Mouse (Mus musculus) kidney, embryonic 14.5 days (tissue): ENCODE data around the gene Rhd. TPM values are rescaled to one million over a fixed set of nuclear protein-coding genes. Genes with fewer than 3 reads are reported as not detected.

Experiments
- ATAC-seq: fragments of 200-750 bp; cut with Nextera tagmentation; 2 replicates; pipeline ENCODE4 v1.8.0; 2017; ENCODE audit warnings: moderate number of reproducible peaks, mild to moderate bottlenecking, moderate TSS enrichment, moderate library complexity; ENCODE audit not compliant: low FRiP score, low TSS enrichment
- H3K27ac ChIP-seq: fragments of 300-500 bp; sonication (generic); 2 replicates; pipeline ENCODE4 v1.5.1; 2014; ENCODE audit warnings: low read depth, mild to moderate bottlenecking, low read length, moderate library complexity, mixed read lengths
- H3K27me3 ChIP-seq: fragments of 300-500 bp; sonication (generic); 2 replicates; pipeline ENCODE4 v1.6.1; 2014; ENCODE audit warnings: mild to moderate bottlenecking, low read length; ENCODE audit not compliant: control insufficient read depth, insufficient read depth
- H3K36me3 ChIP-seq: fragments of 300-500 bp; sonication (generic); 2 replicates; pipeline ENCODE4 v1.6.1; 2014; ENCODE audit warnings: low read length, mixed read lengths; ENCODE audit not compliant: control insufficient read depth, insufficient read depth
- H3K4me1 ChIP-seq: fragments of 300-500 bp; sonication (generic); 2 replicates; pipeline ENCODE4 v1.6.1; 2014; ENCODE audit warnings: low read length, mixed read lengths; ENCODE audit not compliant: control insufficient read depth, insufficient read depth
- H3K4me2 ChIP-seq: fragments of 300-500 bp; sonication (generic); replicated peaks from 2 replicates; pipeline ENCODE4 v1.6.1; 2014; ENCODE audit warnings: low read depth, mild to moderate bottlenecking, low read length
- H3K4me3 ChIP-seq: fragments of 300-500 bp; sonication (generic); 2 replicates; pipeline ENCODE4 v1.5.1; 2014; ENCODE audit warnings: mild to moderate bottlenecking, low read length
- H3K9ac ChIP-seq: fragments of 300-500 bp; sonication (generic); 2 replicates; pipeline ENCODE4 v1.6.1; 2014; ENCODE audit warnings: low read depth, mild to moderate bottlenecking, low read length, moderate library complexity
- H3K9me3 ChIP-seq: fragments of 300-500 bp; sonication (generic); 2 replicates; pipeline ENCODE4 v1.6.1; 2016; ENCODE audit warnings: low read length; ENCODE audit not compliant: control insufficient read depth
- WGBS: fragments of 180-500 bp; shearing (Covaris S2); extraction: QIAGEN DNeasy Blood & Tissue Kit; methylation state at CpG from one replicate; pipeline ENCODE4 v1.1.7; 2014; 5-methylcytosine and 5-hydroxymethylcytosine counted together
- polyA plus RNA-seq: library from polyadenylated mRNA; unstranded; fragments of >200 nt; fragmentation: Nextera tagmentation; extraction: Ambion mirVana; gene quantifications from 2 replicates; pipeline ENCODE4 v1.2.1, GENCODE M21; 2014

Rhd gene
- polyA plus RNA-seq, 1 experiment from 2014 or later, result 1.1 TPM

- peaks cover 10% of the 10 kb centered on the region for H3K27me3 ChIP-seq
- H3K36me3 ChIP-seq, result no peaks in the 10 kb centered on the region
- WGBS, result 91% methylated on average over 5 of the region's 5 CpGs
- no peak overlapping the region for H3K4me3 ChIP-seq
- ATAC-seq, result no peak
- H3K4me2 ChIP-seq, result no peak overlapping the region
- peaks cover 12% of the 10 kb centered on the region for H3K4me1 ChIP-seq
- no peak overlapping the region for H3K27ac ChIP-seq
- no peaks in the 10 kb centered on the region for H3K9me3 ChIP-seq
- H3K9ac ChIP-seq, result no peak overlapping the region
These were observed 1.5 kb downstream of the Rhd start for GRCm38 (mm10) chr4:134865789-134866188.

GRCm38 (mm10) chr4:134867213-134867612 is 2.9 kb downstream of the Rhd start:
- no peak for ATAC-seq
- Histone ChIP-seq H3K4me2 (no peak overlapping the region), H3K36me3 (no peaks in the 10 kb centered on the region), H3K4me3 (no peak overlapping the region), H3K27ac (no peak overlapping the region), H3K9ac (no peak overlapping the region), H3K27me3 (peaks cover 10% of the 10 kb centered on the region), H3K4me1 (peaks cover 9% of the 10 kb centered on the region), H3K9me3 (no peaks in the 10 kb centered on the region)
- WGBS, result 85% methylated on average over 8 of the region's 8 CpGs

DNA sequence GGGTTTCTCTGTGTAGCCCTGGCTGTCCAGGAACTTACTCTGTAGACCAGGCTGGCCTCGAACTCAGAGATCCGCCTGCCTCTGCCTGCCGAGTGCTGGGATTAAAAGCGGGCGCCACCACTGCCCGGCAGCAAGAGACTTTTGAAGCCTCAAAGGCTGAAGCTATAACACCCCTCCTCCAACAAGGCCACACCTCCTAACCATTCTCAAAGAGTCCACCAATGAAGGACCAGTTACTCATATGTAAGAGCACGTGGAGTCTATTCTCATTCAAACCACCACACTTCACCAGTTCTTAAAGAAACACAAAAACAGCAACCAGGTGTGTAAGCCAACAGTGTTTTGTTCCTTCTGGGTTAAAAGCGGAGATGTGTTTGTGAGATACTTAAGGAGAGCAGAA is 3.3 kb downstream of the Rhd start:
- no peak for ATAC-seq
- no peak overlapping the region for H3K27ac ChIP-seq
- peaks cover 10% of the 10 kb centered on the region for H3K27me3 ChIP-seq
- H3K4me1 ChIP-seq, result peaks cover 9% of the 10 kb centered on the region
- H3K4me2 ChIP-seq, result no peak overlapping the region
- no peak overlapping the region for H3K9ac ChIP-seq
- H3K4me3 ChIP-seq, result no peak overlapping the region
- 90% methylated on average over 8 of the region's 8 CpGs for WGBS
- no peaks in the 10 kb centered on the region for H3K9me3 ChIP-seq
- H3K36me3 ChIP-seq, result no peaks in the 10 kb centered on the region

- H3K9me3 ChIP-seq, result no peaks in the 10 kb centered on the region
- no peak overlapping the region for H3K4me2 ChIP-seq
- no peak overlapping the region for H3K9ac ChIP-seq
- peaks cover 10% of the 10 kb centered on the region for H3K27me3 ChIP-seq
- H3K27ac ChIP-seq, result no peak overlapping the region
- H3K36me3 ChIP-seq, result no peaks in the 10 kb centered on the region
- H3K4me1 ChIP-seq, result peaks cover 9% of the 10 kb centered on the region
- no peak overlapping the region for H3K4me3 ChIP-seq
- 86% methylated on average over 10 of the region's 10 CpGs for whole genome bisulfite sequencing
- no peak for ATAC-seq
These were observed 3.7 kb downstream of the Rhd start for GRCm38 (mm10) chr4:134868065-134868464.

DNA sequence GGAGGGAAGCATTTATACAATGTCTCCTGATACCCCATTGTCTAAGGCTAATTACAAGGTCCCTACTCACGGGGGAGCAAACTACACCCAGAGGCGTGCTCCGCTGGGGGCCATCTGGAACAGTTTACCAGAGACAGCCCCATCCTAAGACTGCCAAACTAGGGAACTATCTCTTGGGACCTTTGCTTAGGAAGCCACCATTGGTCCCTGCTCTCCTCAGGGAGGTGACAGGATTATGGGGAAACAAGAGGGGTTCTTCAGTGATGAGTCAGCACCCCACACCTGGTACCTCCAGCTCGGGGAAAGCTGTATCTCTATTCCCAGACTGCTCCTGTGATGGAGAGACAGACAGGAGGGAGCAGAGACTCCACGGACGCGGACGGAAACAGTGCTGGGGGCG is 4.2 kb downstream of the Rhd start:
- ATAC-seq, result no peak
- Histone ChIP-seq H3K9me3 (no peaks in the 10 kb centered on the region), H3K4me1 (peaks cover 9% of the 10 kb centered on the region), H3K4me2 (no peak overlapping the region), H3K27ac (no peak overlapping the region), H3K27me3 (peaks cover 10% of the 10 kb centered on the region), H3K4me3 (no peak overlapping the region), H3K36me3 (no peaks in the 10 kb centered on the region), H3K9ac (no peak overlapping the region)
- WGBS, result 22% methylated on average over 9 of the region's 9 CpGs

GRCm38 (mm10) chr4:134869068-134869730 is 4.9 kb downstream of the Rhd start:
- 11% methylated on average over 16 of the region's 16 CpGs for WGBS
- H3K27ac ChIP-seq, result no peak overlapping the region
- peaks cover 9% of the 10 kb centered on the region for H3K4me1 ChIP-seq
- peak; percentile 49; the same call in 1 of the 2 replicates for ATAC-seq
- peaks cover 10% of the 10 kb centered on the region for H3K27me3 ChIP-seq
- peak overlapping the region; percentile 29 for H3K4me2 ChIP-seq
- no peaks in the 10 kb centered on the region for H3K9me3 ChIP-seq
- 0 out of 2 replicates have a peak overlapping the region, but pooled peaks have one; percentile 2 for H3K4me3 ChIP-seq
- peak overlapping the region; percentile 40 for H3K9ac ChIP-seq
- H3K36me3 ChIP-seq, result no peaks in the 10 kb centered on the region

DNA sequence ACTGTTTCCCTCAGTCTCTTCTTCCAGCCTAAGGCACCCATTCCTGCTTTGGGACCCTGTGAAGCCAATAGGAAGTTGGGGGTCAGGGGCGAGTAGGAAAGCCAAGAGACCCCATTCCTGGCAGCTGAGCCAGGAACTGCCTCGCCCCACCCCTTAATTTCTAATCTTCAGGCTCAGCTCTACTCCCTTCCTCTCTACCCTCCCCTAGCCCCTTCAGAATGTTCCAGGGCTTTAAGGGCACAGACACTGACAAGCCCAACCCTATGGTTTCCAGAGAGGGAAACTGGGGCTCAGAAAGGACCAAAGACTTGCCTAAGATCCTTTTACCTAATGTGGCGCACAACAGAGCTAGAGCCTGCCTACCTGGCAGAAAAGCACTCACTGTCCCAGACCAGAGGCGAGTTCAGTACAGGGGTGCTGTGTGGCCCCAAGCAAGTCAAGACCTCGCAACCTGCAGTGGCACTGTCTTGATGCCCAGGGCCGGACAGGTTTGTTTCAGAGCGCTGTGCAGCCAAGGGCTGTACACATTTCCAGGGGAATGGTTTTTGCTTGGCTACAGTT is 5.6 kb downstream of the Rhd start:
- Histone ChIP-seq H3K4me2 (peak overlapping the region; percentile 29), H3K36me3 (no peaks in the 10 kb centered on the region), H3K4me3 (0 out of 2 replicates have a peak overlapping the region, but pooled peaks have one; percentile 2), H3K9me3 (no peaks in the 10 kb centered on the region), H3K9ac (peak overlapping the region; percentile 40; the same call in 1 of the 2 replicates), H3K4me1 (peaks cover 9% of the 10 kb centered on the region), H3K27ac (no peak overlapping the region), H3K27me3 (peaks cover 10% of the 10 kb centered on the region)
- 54% methylated on average over 7 of the region's 7 CpGs for WGBS
- 0 out of 2 replicates have a peak, but pooled peaks have one; percentile 9 for ATAC-seq

DNA sequence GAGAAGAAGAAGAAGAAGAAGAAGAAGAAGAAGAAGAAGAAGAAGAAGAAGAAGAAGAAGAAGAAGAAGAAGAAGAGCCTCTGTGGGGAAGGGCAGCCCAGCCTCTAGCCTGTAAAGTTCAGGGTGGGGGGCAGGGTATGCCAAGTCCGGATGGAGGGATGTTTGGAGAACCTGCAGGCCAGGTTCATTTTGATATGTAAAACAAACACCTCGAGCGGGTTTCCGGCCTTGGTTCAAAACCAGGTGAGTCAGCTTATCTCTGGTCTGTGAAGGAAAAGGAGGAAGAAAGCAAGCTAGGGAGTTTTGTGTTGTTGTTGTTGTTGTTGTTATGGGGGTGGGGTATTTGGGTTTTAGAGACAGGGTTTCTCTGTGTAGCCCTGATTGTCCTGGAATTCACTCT is 7.1 kb downstream of the Rhd start:
- Histone ChIP-seq H3K4me2 (no peak overlapping the region), H3K9me3 (no peaks in the 10 kb centered on the region), H3K27ac (no peak overlapping the region), H3K9ac (no peak overlapping the region), H3K27me3 (peaks cover 10% of the 10 kb centered on the region), H3K36me3 (no peaks in the 10 kb centered on the region), H3K4me1 (peaks cover 9% of the 10 kb centered on the region), H3K4me3 (no peak overlapping the region)
- no peak for ATAC-seq
- 51% methylated on average over 4 of the region's 4 CpGs for WGBS

GRCm38 (mm10) chr4:134871950-134872349 is 7.6 kb downstream of the Rhd start:
- Histone ChIP-seq H3K27me3 (peaks cover 10% of the 10 kb centered on the region), H3K4me1 (peaks cover 9% of the 10 kb centered on the region), H3K4me3 (no peak overlapping the region), H3K4me2 (no peak overlapping the region), H3K36me3 (no peaks in the 10 kb centered on the region), H3K9ac (no peak overlapping the region), H3K9me3 (no peaks in the 10 kb centered on the region), H3K27ac (no peak overlapping the region)
- 58% methylated on average over 2 of the region's 2 CpGs for WGBS
- ATAC-seq, result no peak
